Mouse (Mus musculus) embryonic facial prominence, embryonic 11.5 days (tissue): Measurements from ENCODE around the gene Tnfrsf11a. TPM values are rescaled to one million over a fixed set of nuclear protein-coding genes. Genes with fewer than 3 reads are reported as not detected.
A peak's percentile ranks its signal among the peaks of the same experiment; 100 is the strongest.

Experiments used
- ATAC-seq: fragments of 200-750 bp; cut with Nextera tagmentation; replicated peaks from 2 replicates; pipeline ENCODE4 v1.8.0; 2017; ENCODE audit warnings: low read depth; ENCODE audit not compliant: insufficient number of reproducible peaks, low FRiP score, low TSS enrichment
- DNase-seq: peaks from one replicate; pipeline ENCODE4 v3.0.0-alpha.2; 2015; ENCODE audit warnings: low spot score
- H3K27ac ChIP-seq: fragments of 300-500 bp; sonication (generic); replicated peaks from 2 replicates; pipeline ENCODE4 v1.5.1; 2014; ENCODE audit warnings: mild to moderate bottlenecking, low read depth, low read length, control low read depth
- H3K27me3 ChIP-seq: fragments of 300-500 bp; sonication (generic); 2 replicates; pipeline ENCODE4 v1.6.1; 2014; ENCODE audit warnings: mild to moderate bottlenecking, low read length, moderate library complexity, mixed read lengths; ENCODE audit not compliant: control insufficient read depth, insufficient read depth
- H3K36me3 ChIP-seq: fragments of 300-500 bp; sonication (generic); replicated peaks from 2 replicates; pipeline ENCODE4 v1.6.1; 2014; ENCODE audit warnings: low read depth, mild to moderate bottlenecking, low read length, moderate library complexity, mixed read lengths; ENCODE audit not compliant: control insufficient read depth, insufficient read depth
- H3K4me1 ChIP-seq: fragments of 300-500 bp; sonication (generic); 2 replicates; pipeline ENCODE4 v1.6.1; 2014; ENCODE audit warnings: low read length, mixed read lengths; ENCODE audit not compliant: control insufficient read depth, insufficient read depth
- H3K4me2 ChIP-seq: fragments of 300-500 bp; sonication (generic); 2 replicates; pipeline ENCODE4 v1.6.1; 2014; ENCODE audit warnings: low read depth, mild to moderate bottlenecking, control low read depth, low read length, moderate library complexity
- H3K4me3 ChIP-seq: fragments of 300-500 bp; sonication (generic); 2 replicates; pipeline ENCODE4 v1.5.1; 2014; ENCODE audit warnings: low read depth, low read length, control low read depth
- H3K9ac ChIP-seq: fragments of 300-500 bp; sonication (generic); replicated peaks from 2 replicates; pipeline ENCODE4 v1.6.1; 2014; ENCODE audit warnings: mild to moderate bottlenecking, control low read depth, low read length
- H3K9me3 ChIP-seq: fragments of 300-500 bp; sonication (generic); replicated peaks from 2 replicates; pipeline ENCODE4 v1.6.1; 2016; ENCODE audit warnings: mild to moderate bottlenecking, low read length, inconsistent platforms, mixed read lengths; ENCODE audit not compliant: control insufficient read depth
- WGBS: fragments of 180-500 bp; shearing (Covaris S2); extraction: QIAGEN DNeasy Blood & Tissue Kit; methylation state at CpG from one replicate; pipeline ENCODE4 v1.1.7; 2014; 5-methylcytosine and 5-hydroxymethylcytosine counted together
- polyA plus RNA-seq: library from polyadenylated mRNA; unstranded; fragments of >200 nt; fragmentation: Nextera tagmentation; extraction: Ambion mirVana; gene quantifications from 2 replicates; pipeline ENCODE4 v1.2.1, GENCODE M21; 2014

The Tnfrsf11a gene
- polyA plus RNA-seq, 1 experiment from 2014 or later, result 0.46 TPM

GRCm38 (mm10) chr1:105843856-105844255 is 63.3 kb downstream of the Tnfrsf11a start:
- peaks cover 3% of the 10 kb centered on the region; the same call in 1 of the 2 replicates for H3K4me1 ChIP-seq
- no peak for DNase-seq
- H3K9me3 ChIP-seq, result no peaks in the 10 kb centered on the region
- 0 out of 2 replicates have a peak overlapping the region, but pooled peaks have one; percentile 1 for H3K4me3 ChIP-seq
- H3K9ac ChIP-seq, result no peak overlapping the region
- H3K36me3 ChIP-seq, result no peaks in the 10 kb centered on the region
- no peak overlapping the region for H3K27ac ChIP-seq
- 0 out of 2 replicates have a peak overlapping the region, but pooled peaks have one; percentile 10 for H3K4me2 ChIP-seq
- H3K27me3 ChIP-seq, result peaks cover 11% of the 10 kb centered on the region
- 3% methylated on average over 2 of the region's 2 CpGs for WGBS
- no peak for ATAC-seq

GRCm38 (mm10) chr1:105844341-105845006 is 64.0 kb downstream of the Tnfrsf11a start:
- H3K4me1 ChIP-seq, result peaks cover 3% of the 10 kb centered on the region; the same call in 1 of the 2 replicates
- H3K9me3 ChIP-seq, result no peaks in the 10 kb centered on the region
- no peak overlapping the region for H3K9ac ChIP-seq
- H3K4me2 ChIP-seq, result peak overlapping the region; percentile 32
- WGBS, result 4% methylated on average over 28 of the region's 28 CpGs
- H3K27me3 ChIP-seq, result peaks cover 11% of the 10 kb centered on the region
- H3K27ac ChIP-seq, result no peak overlapping the region
- ATAC-seq (peak; percentile 50; the same call in 1 of the 2 replicates), DNase-seq (no peak)
- peak overlapping the region; percentile 22 for H3K4me3 ChIP-seq
- H3K36me3 ChIP-seq, result no peaks in the 10 kb centered on the region

GRCm38 (mm10) chr1:105846431-105846830 is 65.9 kb downstream of the Tnfrsf11a start:
- Histone ChIP-seq H3K9ac (no peak overlapping the region), H3K36me3 (no peaks in the 10 kb centered on the region), H3K9me3 (no peaks in the 10 kb centered on the region), H3K27me3 (peaks cover 11% of the 10 kb centered on the region), H3K4me2 (no peak overlapping the region), H3K4me1 (peaks cover 3% of the 10 kb centered on the region; the same call in 1 of the 2 replicates), H3K27ac (no peak overlapping the region), H3K4me3 (no peak overlapping the region)
- WGBS, result 82% methylated on average over 2 of the region's 2 CpGs
- DNase-seq, result no peak
- ATAC-seq, result no peak

- ATAC-seq (no peak), DNase-seq (no peak)
- Histone ChIP-seq H3K4me3 (no peak overlapping the region), H3K4me2 (no peak overlapping the region), H3K27ac (no peak overlapping the region), H3K36me3 (no peaks in the 10 kb centered on the region), H3K4me1 (peaks cover 3% of the 10 kb centered on the region; the same call in 1 of the 2 replicates), H3K9ac (no peak overlapping the region), H3K27me3 (peaks cover 9% of the 10 kb centered on the region), H3K9me3 (no peaks in the 10 kb centered on the region)
- 88% methylated on average over 8 of the region's 8 CpGs for WGBS
These were observed 68.3 kb downstream of the Tnfrsf11a start for GRCm38 (mm10) chr1:105848806-105849205.

GRCm38 (mm10) chr1:105851341-105851740 is 70.8 kb downstream of the Tnfrsf11a start:
- H3K36me3 ChIP-seq, result no peaks in the 10 kb centered on the region
- DNase-seq, result no peak
- 87% methylated on average over 2 of the region's 2 CpGs for WGBS
- no peaks in the 10 kb centered on the region for H3K27me3 ChIP-seq
- H3K4me2 ChIP-seq, result no peak overlapping the region
- no peak overlapping the region for H3K4me3 ChIP-seq
- no peak for ATAC-seq
- no peaks in the 10 kb centered on the region for H3K9me3 ChIP-seq
- no peak overlapping the region for H3K27ac ChIP-seq
- H3K4me1 ChIP-seq, result no peaks in the 10 kb centered on the region
- no peak overlapping the region for H3K9ac ChIP-seq

- Histone ChIP-seq H3K27me3 (no peaks in the 10 kb centered on the region), H3K4me1 (no peaks in the 10 kb centered on the region), H3K4me3 (no peak overlapping the region), H3K27ac (no peak overlapping the region), H3K36me3 (no peaks in the 10 kb centered on the region), H3K9ac (no peak overlapping the region), H3K9me3 (no peaks in the 10 kb centered on the region), H3K4me2 (no peak overlapping the region)
- ATAC-seq (no peak), DNase-seq (no peak)
- WGBS, result 100% methylated on average over 2 of the region's 2 CpGs
These were observed 79.2 kb downstream of the Tnfrsf11a start for GRCm38 (mm10) chr1:105859740-105860139.

GRCm38 (mm10) chr1:105876589-105876988 is 96.1 kb downstream of the Tnfrsf11a start:
- no peaks in the 10 kb centered on the region for H3K27me3 ChIP-seq
- no peaks in the 10 kb centered on the region for H3K4me1 ChIP-seq
- ATAC-seq, result no peak
- no peak for DNase-seq
- no peak overlapping the region for H3K4me2 ChIP-seq
- H3K9me3 ChIP-seq, result no peaks in the 10 kb centered on the region
- H3K27ac ChIP-seq, result no peak overlapping the region
- WGBS, result 90% methylated on average over 6 of the region's 6 CpGs
- H3K9ac ChIP-seq, result no peak overlapping the region
- no peaks in the 10 kb centered on the region for H3K36me3 ChIP-seq
- H3K4me3 ChIP-seq, result no peak overlapping the region

GRCm38 (mm10) chr1:105877808-105878207 is 97.3 kb downstream of the Tnfrsf11a start:
- Histone ChIP-seq H3K27ac (no peak overlapping the region), H3K9ac (no peak overlapping the region), H3K36me3 (no peaks in the 10 kb centered on the region), H3K4me1 (no peaks in the 10 kb centered on the region), H3K4me2 (no peak overlapping the region), H3K4me3 (no peak overlapping the region), H3K27me3 (no peaks in the 10 kb centered on the region), H3K9me3 (no peaks in the 10 kb centered on the region)
- WGBS, result 86% methylated on average over 5 of the region's 5 CpGs
- ATAC-seq, result no peak
- no peak for DNase-seq
